Mouse (Mus musculus) fibroblast of lung, adult 2 months (primary cell): ENCODE data around the gene Gm20532.

Source experiments
- DNase-seq: peaks from one replicate; pipeline ENCODE4 v3.0.0-alpha.2; 2011; ENCODE audit warnings: low read depth

The Gm20532 gene

GRCm38 (mm10) chr2:26625419-26625818 lies 39.0 kb downstream of the Gm20532 start:
- no peak for DNase-seq

GRCm38 (mm10) chr2:26626081-26626480 lies 39.6 kb downstream of the Gm20532 start:
- no peak for DNase-seq

GRCm38 (mm10) chr2:26627921-26628739 lies 41.7 kb downstream of the Gm20532 start, which contains the start of gene Fam69b:
Gene Fam69b, plus strand, starts transcription at chr2:26628457.
- no peak for DNase-seq

- no peak for DNase-seq
These were observed 42.5 kb downstream of the Gm20532 start for GRCm38 (mm10) chr2:26628792-26629437.

- no peak for DNase-seq
These were observed 46.3 kb downstream of the Gm20532 start for GRCm38 (mm10) chr2:26632541-26633395.

- DNase-seq: no peak
These were observed 47.6 kb downstream of the Gm20532 start for GRCm38 (mm10) chr2:26633953-26634530.

GRCm38 (mm10) chr2:26634629-26635488 lies 48.4 kb downstream of the Gm20532 start:
- DNase-seq: no peak

- DNase-seq: no peak
These were observed 49.3 kb downstream of the Gm20532 start for GRCm38 (mm10) chr2:26635489-26636324.

GRCm38 (mm10) chr2:26636325-26636635 lies 49.8 kb downstream of the Gm20532 start:
- no peak for DNase-seq

GRCm38 (mm10) chr2:26637316-26637932 lies 51.0 kb downstream of the Gm20532 start:
- no peak for DNase-seq

- DNase-seq: no peak
These were observed 51.6 kb downstream of the Gm20532 start for GRCm38 (mm10) chr2:26638039-26638438.

- DNase-seq: no peak
These were observed 52.1 kb downstream of the Gm20532 start for GRCm38 (mm10) chr2:26638572-26638971.

GRCm38 (mm10) chr2:26639083-26639482 lies 52.6 kb downstream of the Gm20532 start:
- DNase-seq: no peak

GRCm38 (mm10) chr2:26639838-26640830 lies 53.7 kb downstream of the Gm20532 start:
- peak; percentile 79 for DNase-seq

- no peak for DNase-seq
These were observed 54.7 kb downstream of the Gm20532 start for GRCm38 (mm10) chr2:26641006-26641647.

- no peak for DNase-seq
These were observed 57.5 kb downstream of the Gm20532 start for GRCm38 (mm10) chr2:26643942-26644341.

- peak; percentile 76 for DNase-seq
These were observed 60.3 kb downstream of the Gm20532 start for GRCm38 (mm10) chr2:26646643-26647293.

- no peak for DNase-seq
These were observed 68.2 kb downstream of the Gm20532 start for GRCm38 (mm10) chr2:26654687-26655086.
